Mouse (Mus musculus): Measurements from ENCODE around the gene Pck1.

- TF ChIP-seq CTCF (conservative IDR thresholded peaks at IDR 0.05; ENCODE audit: insufficient read depth, insufficient read length, low read depth, low read length) (peak; percentile 76), POLR2A (IDR thresholded peaks at IDR 0.05; ENCODE audit: low read depth, low read length) (no peak)
Measured at GRCm38 (mm10) chr2:173106889-173107785, 45.7 kb upstream of the Pck1 start.

Data from kidney, adult 2 months (tissue).